20 mouse cellular contexts compared by ENCODE assay signal in the genomic region with DNA sequence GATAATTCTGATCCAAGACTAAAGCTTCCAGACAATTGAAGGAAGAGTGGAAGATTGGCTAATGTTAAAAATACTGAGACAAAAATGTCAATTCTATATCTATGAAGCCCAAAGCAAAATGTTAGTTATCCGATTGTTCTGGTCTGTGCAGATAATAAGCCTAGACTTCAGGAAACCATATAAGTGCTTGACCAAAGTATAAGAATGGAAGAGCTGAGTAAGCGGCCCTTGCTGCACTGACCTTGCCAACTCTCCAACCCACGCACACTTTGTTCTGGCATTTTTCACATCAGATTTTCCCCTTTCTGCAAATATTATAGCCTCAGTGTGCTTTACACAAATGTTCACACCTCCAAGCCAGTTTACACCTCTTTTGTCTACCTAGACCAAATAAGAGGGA.
"Had no signal": no experiment of that assay in that cellular context is flagged by ENCODE, and none has a peak within 500 bp of the region (broad histone marks: within the 10 kb centered on the region; RNA-seq: fewer than 3 reads in every experiment).

No protein-coding gene starts in this region.

- H3K27me3 ChIP-seq: limb, embryonic 13.5 days; liver, embryonic 13.5 days; megakaryocyte, embryonic 14.5 days; midbrain, embryonic 13.5 days; neural tube, embryonic 13.5 days; stomach, embryonic 15.5 days had no signal

- H3K4me3 ChIP-seq: layer of hippocampus, adult 2 months; limb, embryonic 10.5 days; limb, embryonic 13.5 days; liver, embryonic 13.5 days; megakaryocyte, embryonic 14.5 days; midbrain, embryonic 10.5 days; midbrain, embryonic 13.5 days; myocyte; neural tube, embryonic 13.5 days; stomach, embryonic 15.5 days had no signal

- ATAC-seq: liver, postnatal 0 days; midbrain, embryonic 13.5 days; midbrain, embryonic 16.5 days had no signal

- H3K36me3 ChIP-seq: limb, embryonic 10.5 days; limb, embryonic 13.5 days; liver, embryonic 13.5 days; midbrain, embryonic 10.5 days; midbrain, embryonic 13.5 days; neural tube, embryonic 13.5 days; stomach, embryonic 15.5 days had no signal

- H3K9me3 ChIP-seq: limb, embryonic 10.5 days; limb, embryonic 13.5 days; liver, embryonic 13.5 days; megakaryocyte, embryonic 14.5 days; midbrain, embryonic 10.5 days; midbrain, embryonic 13.5 days; neural tube, embryonic 13.5 days; stomach, embryonic 15.5 days had no signal

- H3K4me1 ChIP-seq: liver, embryonic 13.5 days; megakaryocyte, embryonic 14.5 days; midbrain, embryonic 13.5 days; stomach, embryonic 15.5 days had no signal

- H3K4me2 ChIP-seq: limb, embryonic 13.5 days; liver, embryonic 13.5 days; midbrain, embryonic 13.5 days; neural tube, embryonic 13.5 days; stomach, embryonic 15.5 days had no signal

- H3K27ac ChIP-seq: kidney, postnatal 0 days; layer of hippocampus, adult 2 months; limb, embryonic 13.5 days; liver, embryonic 13.5 days; midbrain, embryonic 10.5 days; midbrain, embryonic 13.5 days; neural tube, embryonic 13.5 days; stomach, embryonic 15.5 days had no signal

- H3K9ac ChIP-seq: limb, embryonic 13.5 days; liver, embryonic 13.5 days; liver, postnatal 0 days; midbrain, embryonic 13.5 days; neural tube, embryonic 13.5 days; stomach, embryonic 15.5 days had no signal

- DNase-seq: kidney, postnatal 25 days; layer of hippocampus, adult 9-11 months; liver, embryonic 13.5 days; liver, postnatal 0 days; lung, postnatal 36 days; retina, postnatal 1 day; right cerebral cortex, postnatal 25 days; spleen, adult 18-20 months; thymus, postnatal 25 days had no signal
